Mouse (Mus musculus): ENCODE measurements around the gene Atp6v0c.

DNA sequence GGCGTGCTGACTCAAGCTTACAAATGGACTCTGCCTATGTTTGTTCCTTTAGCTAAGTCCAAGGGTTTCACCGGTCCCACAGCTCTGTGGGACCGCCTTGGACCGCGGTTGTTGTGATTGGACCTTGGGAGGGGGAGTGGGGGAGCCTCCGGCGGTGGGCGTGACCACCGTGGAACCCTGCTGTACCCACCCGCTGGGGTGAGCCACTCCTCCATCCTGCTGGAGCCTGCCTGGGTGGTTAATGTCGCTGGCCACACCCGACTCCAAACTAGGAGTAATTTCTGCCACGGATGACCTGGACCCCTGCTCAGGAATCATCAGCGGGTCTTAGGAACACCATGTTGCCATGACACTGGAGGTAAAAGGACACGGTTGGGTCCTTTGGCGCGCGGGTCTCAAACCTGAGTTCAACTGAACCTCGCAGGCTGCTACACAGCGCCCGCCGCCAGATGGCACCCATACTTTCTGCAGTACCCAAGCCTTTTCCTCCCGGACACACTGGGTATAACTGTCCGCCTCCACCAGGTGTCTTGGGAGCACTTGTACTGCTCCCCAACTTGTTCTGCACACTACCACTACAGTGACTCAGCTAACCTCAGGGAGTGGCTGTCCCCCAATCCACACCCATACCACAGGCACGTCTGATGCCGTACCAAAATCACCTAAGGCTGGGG, 17.5 kb downstream of the Atp6v0c start:
- TF ChIP-seq CTCF (IDR thresholded peaks at IDR 0.05; ENCODE audit: low read depth) (peak; percentile 93), EP300 (optimal IDR thresholded peaks at IDR 0.05) (peak; percentile 78)
